Mouse (Mus musculus): ENCODE data around the gene Ppfibp1. TPM values are rescaled to one million over a fixed set of nuclear protein-coding genes. Genes with fewer than 3 reads are reported as not detected.

Gene Ppfibp1
- polyA plus RNA-seq, 1 experiment from 2014 or later: 48.1 TPM

DNA sequence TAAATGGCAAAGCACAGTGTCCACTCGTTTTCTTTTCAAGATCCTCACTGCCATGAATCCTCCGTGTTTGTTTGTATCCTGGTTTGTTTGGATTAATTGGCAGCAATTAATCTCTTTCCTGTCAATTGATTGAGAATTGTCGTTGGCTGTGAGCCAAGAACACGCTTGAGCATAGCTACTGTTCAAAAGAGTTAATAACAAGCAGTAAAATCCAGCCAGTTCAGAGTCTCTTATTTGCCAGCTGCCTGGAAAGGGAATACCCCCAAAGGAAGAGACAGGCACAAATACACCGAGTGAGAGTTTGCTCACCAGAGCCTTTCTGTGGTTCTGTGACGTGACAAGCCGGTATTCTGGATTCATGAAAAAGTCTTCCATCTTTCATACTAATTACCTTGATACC lies 173.7 kb downstream of the Ppfibp1 start:
- peaks cover 65% of the 10 kb centered on the region for H3K36me3 ChIP-seq (ENCODE audit: control insufficient read depth, insufficient read depth, low read length)
- DNase-seq (ENCODE audit: low spot score): peak; percentile 45
- 70% methylated on average over 7 of the region's 7 CpGs for WGBS

GRCm38 (mm10) chr6:147062694-147063093 lies 174.4 kb downstream of the Ppfibp1 start:
- no peak overlapping the region for H3K27ac ChIP-seq (ENCODE audit: low read depth)
- peaks cover 66% of the 10 kb centered on the region for H3K36me3 ChIP-seq (ENCODE audit: control insufficient read depth, insufficient read depth, low read length)
- WGBS: 90% methylated on average over 7 of the region's 7 CpGs
- ATAC-seq (replicated peaks; ENCODE audit: low FRiP score, low TSS enrichment, low read depth) (no peak), DNase-seq (ENCODE audit: low spot score) (peak; percentile 41)
- H3K4me3 ChIP-seq (ENCODE audit: low read depth, low read length): no peak overlapping the region
- H3K9me3 ChIP-seq (ENCODE audit: control insufficient read depth, low read length): no peaks in the 10 kb centered on the region
- no peak overlapping the region for H3K9ac ChIP-seq (ENCODE audit: low read length)
- H3K4me2 ChIP-seq (ENCODE audit: low read length): no peak overlapping the region
- H3K27me3 ChIP-seq (replicated peaks; ENCODE audit: control insufficient read depth, insufficient read depth, low read length): no peaks in the 10 kb centered on the region
- H3K4me1 ChIP-seq (replicated peaks; ENCODE audit: control insufficient read depth, insufficient read depth, low read length): no peaks in the 10 kb centered on the region

More for the DNA sequence above, 173.7 kb downstream of the Ppfibp1 start:
- no peak for ATAC-seq (replicated peaks; ENCODE audit: low FRiP score, low TSS enrichment, low read depth)
- H3K4me2 ChIP-seq (ENCODE audit: low read length): no peak overlapping the region
- H3K9me3 ChIP-seq (ENCODE audit: control insufficient read depth, low read length): no peaks in the 10 kb centered on the region
- H3K27ac ChIP-seq (ENCODE audit: low read depth): no peak overlapping the region
- H3K9ac ChIP-seq (ENCODE audit: low read length): no peak overlapping the region
- H3K4me3 ChIP-seq (ENCODE audit: low read depth, low read length): no peak overlapping the region
- H3K27me3 ChIP-seq (replicated peaks; ENCODE audit: control insufficient read depth, insufficient read depth, low read length): no peaks in the 10 kb centered on the region
- no peaks in the 10 kb centered on the region for H3K4me1 ChIP-seq (replicated peaks; ENCODE audit: control insufficient read depth, insufficient read depth, low read length)

DNA sequence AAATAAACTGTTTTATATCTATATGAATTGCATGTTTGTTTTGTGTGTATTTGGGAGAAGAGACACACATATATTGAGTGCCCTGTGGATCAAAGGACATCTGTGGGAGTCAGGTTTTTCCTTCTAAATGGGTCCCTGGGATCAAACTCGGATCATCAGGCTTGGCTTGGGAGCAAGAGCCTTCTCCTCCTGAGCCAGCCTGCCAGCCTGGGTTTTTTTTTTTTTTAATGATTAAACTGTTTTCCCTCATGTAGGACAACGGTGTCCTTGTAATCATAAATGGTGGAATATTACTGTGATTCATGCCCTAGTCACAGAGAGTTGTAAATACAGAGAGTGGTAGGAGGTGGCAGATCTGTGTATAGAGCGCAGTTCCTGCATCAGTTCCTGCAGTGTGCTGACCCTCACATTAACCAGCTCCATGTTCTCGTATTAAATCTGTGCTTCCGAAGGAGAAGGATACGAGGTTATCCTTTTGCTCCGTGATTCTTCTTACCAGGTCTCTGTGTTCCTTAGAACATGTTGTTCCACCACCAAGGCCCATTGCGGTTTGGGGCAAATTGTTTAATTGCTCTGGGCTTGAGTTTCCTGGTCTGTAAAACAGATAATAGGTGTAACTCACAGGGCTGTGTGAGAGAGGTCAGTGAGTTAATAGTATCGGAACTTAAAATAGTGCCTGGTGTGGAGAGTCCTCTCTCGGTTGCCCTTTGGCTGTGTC lies 176.1 kb downstream of the Ppfibp1 start:
- H3K9ac ChIP-seq (ENCODE audit: low read length): no peak overlapping the region
- no peak overlapping the region for H3K4me2 ChIP-seq (ENCODE audit: low read length)
- ATAC-seq (replicated peaks; ENCODE audit: low FRiP score, low TSS enrichment, low read depth): no peak
- no peaks in the 10 kb centered on the region for H3K4me1 ChIP-seq (replicated peaks; ENCODE audit: control insufficient read depth, insufficient read depth, low read length)
- WGBS: 85% methylated on average over 10 of the region's 10 CpGs
- no peak for DNase-seq (ENCODE audit: low spot score)
- no peaks in the 10 kb centered on the region for H3K27me3 ChIP-seq (replicated peaks; ENCODE audit: control insufficient read depth, insufficient read depth, low read length)
- H3K27ac ChIP-seq (ENCODE audit: low read depth): no peak overlapping the region
- no peaks in the 10 kb centered on the region for H3K9me3 ChIP-seq (ENCODE audit: control insufficient read depth, low read length)
- peaks cover 65% of the 10 kb centered on the region for H3K36me3 ChIP-seq (ENCODE audit: control insufficient read depth, insufficient read depth, low read length)
- no peak overlapping the region for H3K4me3 ChIP-seq (ENCODE audit: low read depth, low read length)

- DNase-seq (ENCODE audit: low spot score) (no peak), ATAC-seq (replicated peaks; ENCODE audit: low FRiP score, low TSS enrichment, low read depth) (no peak)
- Histone ChIP-seq H3K9me3 (ENCODE audit: control insufficient read depth, low read length) (no peaks in the 10 kb centered on the region), H3K4me1 (replicated peaks; ENCODE audit: control insufficient read depth, insufficient read depth, low read length) (no peaks in the 10 kb centered on the region), H3K9ac (ENCODE audit: low read length) (no peak overlapping the region), H3K4me3 (ENCODE audit: low read depth, low read length) (no peak overlapping the region), H3K27me3 (replicated peaks; ENCODE audit: control insufficient read depth, insufficient read depth, low read length) (no peaks in the 10 kb centered on the region), H3K27ac (ENCODE audit: low read depth) (no peak overlapping the region), H3K36me3 (ENCODE audit: control insufficient read depth, insufficient read depth, low read length) (peaks cover 69% of the 10 kb centered on the region), H3K4me2 (ENCODE audit: low read length) (no peak overlapping the region)
- 77% methylated on average over 6 of the region's 6 CpGs for WGBS
Observed at GRCm38 (mm10) chr6:147064944-147065261, 176.6 kb downstream of the Ppfibp1 start.

DNA sequence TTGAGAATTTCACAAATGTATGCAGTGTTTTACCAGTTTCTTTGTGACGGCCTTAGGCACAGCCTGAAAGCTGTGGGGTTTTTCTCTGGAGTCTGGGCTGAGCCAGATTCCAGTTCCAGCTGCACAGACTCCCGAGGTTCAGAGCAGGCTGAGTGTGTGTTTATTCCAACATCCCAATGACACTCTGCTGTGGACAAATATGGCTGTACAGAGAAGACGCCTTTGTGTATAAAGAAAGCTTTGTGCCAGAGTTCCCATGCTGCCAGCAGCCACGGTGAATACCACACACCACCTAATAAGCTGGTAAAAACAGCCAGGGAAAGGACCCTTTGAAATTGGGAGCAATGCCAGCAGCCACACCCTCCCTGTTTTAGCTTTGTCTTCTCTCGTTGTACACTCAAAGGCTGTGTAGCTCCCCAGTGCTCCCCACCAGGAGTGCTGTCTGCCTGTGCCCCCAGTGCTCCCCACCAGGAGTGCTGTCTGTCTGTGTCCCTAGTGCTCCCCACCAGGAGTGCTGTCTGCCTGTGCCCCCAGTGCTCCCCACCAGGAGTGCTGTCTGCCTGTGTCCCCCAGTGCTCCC lies 187.6 kb downstream of the Ppfibp1 start:
- DNase-seq (ENCODE audit: low spot score) (no peak), ATAC-seq (replicated peaks; ENCODE audit: low FRiP score, low TSS enrichment, low read depth) (no peak)

GRCm38 (mm10) chr6:147076878-147077277 lies 188.6 kb downstream of the Ppfibp1 start:
- ATAC-seq (replicated peaks; ENCODE audit: low FRiP score, low TSS enrichment, low read depth): no peak
- Histone ChIP-seq H3K27ac (ENCODE audit: low read depth) (no peak overlapping the region), H3K9ac (ENCODE audit: low read length) (no peak overlapping the region), H3K36me3 (ENCODE audit: control insufficient read depth, insufficient read depth, low read length) (peaks cover 7% of the 10 kb centered on the region), H3K4me3 (ENCODE audit: low read depth, low read length) (no peak overlapping the region), H3K4me1 (replicated peaks; ENCODE audit: control insufficient read depth, insufficient read depth, low read length) (no peaks in the 10 kb centered on the region), H3K27me3 (replicated peaks; ENCODE audit: control insufficient read depth, insufficient read depth, low read length) (no peaks in the 10 kb centered on the region), H3K4me2 (ENCODE audit: low read length) (no peak overlapping the region), H3K9me3 (ENCODE audit: control insufficient read depth, low read length) (no peaks in the 10 kb centered on the region)
- DNase-seq (ENCODE audit: low spot score): no peak
- 78% methylated on average over 8 of the region's 8 CpGs for WGBS

More for the DNA sequence above, 187.6 kb downstream of the Ppfibp1 start:
- H3K4me2 ChIP-seq (ENCODE audit: low read length): no peak overlapping the region
- 44% methylated on average over 5 of the region's 5 CpGs for WGBS
- no peaks in the 10 kb centered on the region for H3K27me3 ChIP-seq (replicated peaks; ENCODE audit: control insufficient read depth, insufficient read depth, low read length)
- no peak overlapping the region for H3K9ac ChIP-seq (ENCODE audit: low read length)
- H3K4me3 ChIP-seq (ENCODE audit: low read depth, low read length): no peak overlapping the region
- peaks cover 17% of the 10 kb centered on the region for H3K36me3 ChIP-seq (ENCODE audit: control insufficient read depth, insufficient read depth, low read length)
- H3K27ac ChIP-seq (ENCODE audit: low read depth): peak overlapping the region; percentile 68
- no peaks in the 10 kb centered on the region for H3K4me1 ChIP-seq (replicated peaks; ENCODE audit: control insufficient read depth, insufficient read depth, low read length)
- no peaks in the 10 kb centered on the region for H3K9me3 ChIP-seq (ENCODE audit: control insufficient read depth, low read length)

GRCm38 (mm10) chr6:147079919-147080318 lies 191.6 kb downstream of the Ppfibp1 start:
- H3K27ac ChIP-seq (ENCODE audit: low read depth): no peak overlapping the region
- no peak for DNase-seq (ENCODE audit: low spot score)
- H3K4me2 ChIP-seq (ENCODE audit: low read length): no peak overlapping the region
- no peak overlapping the region for H3K4me3 ChIP-seq (ENCODE audit: low read depth, low read length)
- H3K27me3 ChIP-seq (replicated peaks; ENCODE audit: control insufficient read depth, insufficient read depth, low read length): no peaks in the 10 kb centered on the region
- no peak for ATAC-seq (replicated peaks; ENCODE audit: low FRiP score, low TSS enrichment, low read depth)
- H3K9me3 ChIP-seq (ENCODE audit: control insufficient read depth, low read length): no peaks in the 10 kb centered on the region
- no peaks in the 10 kb centered on the region for H3K4me1 ChIP-seq (replicated peaks; ENCODE audit: control insufficient read depth, insufficient read depth, low read length)
- 93% methylated on average over 10 of the region's 10 CpGs for WGBS
- H3K9ac ChIP-seq (ENCODE audit: low read length): no peak overlapping the region
- H3K36me3 ChIP-seq (ENCODE audit: control insufficient read depth, insufficient read depth, low read length): no peaks in the 10 kb centered on the region

Measured in intestine, embryonic 14.5 days (tissue).